Mouse (Mus musculus): ENCODE data around the gene Elmo1.

- no peak for TF ChIP-seq POLR2A (IDR thresholded peaks at IDR 0.05; ENCODE audit: insufficient read length, low read depth)
- no peak for TF ChIP-seq SRF (IDR thresholded peaks at IDR 0.05; ENCODE audit: control insufficient read depth, insufficient read length, low read depth)
- no peak for TF ChIP-seq TCF12 (IDR thresholded peaks at IDR 0.05; ENCODE audit: insufficient read depth, poor library complexity, severe bottlenecking)
- no peak for TF ChIP-seq MYOG (IDR thresholded peaks at IDR 0.05; ENCODE audit: control insufficient read depth in 1 of 3, insufficient read depth in 1 of 3, insufficient read length in 2 of 3, low read depth in 2 of 3)
- no peak for TF ChIP-seq POLR2AphosphoS2 (IDR thresholded peaks at IDR 0.05; ENCODE audit: insufficient read length, low read depth)
- no peak for TF ChIP-seq USF1 (IDR thresholded peaks at IDR 0.05; ENCODE audit: low read depth)
- no peak for TF ChIP-seq MYOD1 (IDR thresholded peaks at IDR 0.05; ENCODE audit: control insufficient read depth in 1 of 3, insufficient read length in 2 of 3, low read depth in 2 of 3)
Measured at GRCm38 (mm10) chr13:20586462-20586861, 496.1 kb downstream of the Elmo1 start.
